ENCODE assay signal across 10 mouse cellular contexts in genomic region chr3:27758976-27759375, GRCm38 (mm10). TPM values are rescaled to one million over a fixed set of nuclear protein-coding genes. Genes with fewer than 3 reads are reported as not detected.
DNase-seq lines count a peak whose midpoint lies in the region; ATAC-seq lines count a peak whose summit lies in the region.
"Had no signal": no experiment of that assay in that cellular context is flagged by ENCODE, and none has a peak within 500 bp of the region (broad histone marks: within the 10 kb centered on the region; RNA-seq: fewer than 3 reads in every experiment).

No protein-coding gene starts in this region.

- no peak overlapping the region for H3K4me3 ChIP-seq in limb, embryonic 12.5 days (replicated peaks)
- H3K4me3 ChIP-seq in limb, embryonic 10.5 days, result no peak overlapping the region

- H3K9ac ChIP-seq in limb, embryonic 12.5 days (replicated peaks), result no peak overlapping the region

- H3K4me1 ChIP-seq in limb, embryonic 12.5 days (replicated peaks), result peaks cover 13% of the 10 kb centered on the region
- peaks cover 9% of the 10 kb centered on the region; the same call in 1 of the 2 replicates for H3K4me1 ChIP-seq in limb, embryonic 10.5 days

- H3K27me3 ChIP-seq in limb, embryonic 12.5 days, result no peaks in the 10 kb centered on the region
- no peaks in the 10 kb centered on the region for H3K27me3 ChIP-seq in limb, embryonic 10.5 days (ENCODE audit: low read depth, poor library complexity, severe bottlenecking)

- DNase-seq in adrenal gland, adult 2 months, result peak; percentile 22
- DNase-seq in adrenal gland, adult 8-10 months, result no peak
- no peak for DNase-seq in limb, embryonic 10.5 days (ENCODE audit: low spot score)
- peak; percentile 32 for DNase-seq in fibroblast of lung, adult 2 months (ENCODE audit: low read depth)
- peak; percentile 64 for DNase-seq in heart, postnatal 25 days (ENCODE audit: low spot score)
- no peak for DNase-seq in thymus, adult 18-20 months
- no peak for DNase-seq in spleen, adult 12 weeks (ENCODE audit: low spot score)
- DNase-seq: cerebellum, adult 11-12 months; kidney, adult 11 months had no signal

- intact Hi-C loops in heart, postnatal 25 days (cut with DNase I), result no loop called here

- H3K4me2 ChIP-seq in limb, embryonic 12.5 days, result peak overlapping the region; percentile 17; the same call in 1 of the 2 replicates

- ATAC-seq in limb, embryonic 12.5 days (ENCODE audit: insufficient number of reproducible peaks, insufficient read depth, low FRiP score, low TSS enrichment, low read depth), result no peak

- H3K27ac ChIP-seq in limb, embryonic 12.5 days, result peak overlapping the region; percentile 54
- H3K27ac ChIP-seq in limb, embryonic 10.5 days, result no peak overlapping the region

- H3K36me3 ChIP-seq in limb, embryonic 12.5 days, result no peaks in the 10 kb centered on the region
- no peaks in the 10 kb centered on the region for H3K36me3 ChIP-seq in limb, embryonic 10.5 days

- no peaks in the 10 kb centered on the region for H3K9me3 ChIP-seq in limb, embryonic 12.5 days
- no peaks in the 10 kb centered on the region for H3K9me3 ChIP-seq in limb, embryonic 10.5 days (replicated peaks)

- WGBS in limb, embryonic 12.5 days, result 24% methylated on average over 6 of the region's 6 CpGs
- 53% methylated on average over 6 of the region's 6 CpGs for WGBS in limb, embryonic 10.5 days

RNA-seq across cellular contexts. Expression of gene Fndc3b, which starts 47.9 kb away (rescaled TPM):
- 100 to 1,000 TPM in 1 of 2 experiments, 10 to 100 TPM in 1; 88.9 to 120 TPM for total RNA-seq in adrenal gland, adult 2 months (2021)
- polyA plus RNA-seq in adrenal gland, adult 2 months (2012; rRNA removed), result 15.5 and 27.9 TPM in 2 replicates
- 100 to 1,000 TPM in 3 of 4 experiments, 10 to 100 TPM in 1; 97.2 to 128 (median 115) TPM for total RNA-seq in adrenal gland, adult 8-10 months (2022)
- polyA plus RNA-seq in limb, embryonic 12.5 days (2016; fragmentation: Nextera tagmentation; extraction: Ambion mirVana), result 20.3 and 23.0 TPM in 2 replicates
- 8.5 and 9.7 TPM in 2 replicates for polyA plus RNA-seq in limb, embryonic 10.5 days (2016; fragmentation: Nextera tagmentation; extraction: Ambion mirVana)
- total RNA-seq in heart, postnatal 25 days (2021), result 10 to 100 TPM; 58.5 to 69.4 TPM

Comparison
In these comparisons a context has a peak if more than half of its experiments do, and no peak if none do; other contexts are left out.
1. DNase-seq: peak in adrenal gland, adult 2 months (single experiment), fibroblast of lung, adult 2 months (single experiment) and heart, postnatal 25 days (single experiment); none in adrenal gland, adult 8-10 months (single experiment), limb, embryonic 10.5 days (single experiment), thymus, adult 18-20 months (0 of 2) and spleen, adult 12 weeks (single experiment).